Mouse (Mus musculus): ENCODE data around the gene Kpna6. TPM values are rescaled to one million over a fixed set of nuclear protein-coding genes. Genes with fewer than 3 reads are reported as not detected.
A peak's percentile ranks its signal among the peaks of the same experiment; 100 is the strongest.
"Not testable (repeated sequence)": the region's sequence is repeated elsewhere in the genome, so short reads cannot be mapped to it uniquely, and the experiment has no call there.

The Kpna6 gene
- polyA plus RNA-seq (2015; fragmentation: Nextera tagmentation; extraction: Ambion mirVana) = 6.0 and 6.8 TPM in 2 replicates

DNA sequence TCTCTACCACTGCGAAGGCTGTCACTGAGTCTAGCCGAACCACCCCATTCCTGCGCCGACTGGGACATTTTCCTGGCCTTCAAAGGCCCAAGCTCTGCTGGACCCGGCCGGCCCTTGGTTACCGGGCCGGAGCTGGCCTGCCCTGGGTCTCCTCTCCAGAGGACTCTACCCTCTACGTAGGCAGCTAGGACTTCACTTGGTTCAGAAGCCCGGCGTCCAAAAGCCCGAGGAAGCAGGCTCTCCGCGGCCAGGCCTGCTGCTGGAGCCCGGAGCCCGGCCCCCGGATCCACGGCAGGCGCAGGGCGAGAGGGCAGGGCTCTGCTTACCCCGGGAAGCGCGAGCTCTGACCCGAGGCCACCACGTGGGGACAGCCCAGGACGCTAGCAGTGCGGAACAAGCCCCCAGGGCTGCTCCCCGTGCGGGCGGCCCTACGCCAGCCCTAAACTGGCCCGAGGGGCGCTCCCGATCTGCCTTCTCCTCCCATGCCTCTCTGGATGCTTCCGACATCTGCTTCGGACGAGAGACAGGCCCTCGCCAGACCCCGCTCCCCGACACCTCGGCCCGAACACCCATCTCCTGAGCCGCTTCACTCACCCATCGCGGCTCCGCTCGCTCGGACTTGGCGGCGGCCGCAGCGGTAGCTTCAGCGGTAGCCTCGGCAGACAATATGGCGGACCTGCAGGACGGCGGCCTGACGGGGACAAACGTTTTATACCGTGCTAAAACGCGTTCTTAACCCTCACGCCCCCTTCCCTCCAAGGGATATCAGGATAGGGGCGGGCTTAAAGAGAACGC is at the start of gene Kpna6:
Gene Kpna6, minus strand, starts transcription at position 685 of the 795 bp plus-strand sequence.
- peaks cover 26% of the 10 kb centered on the region for H3K4me1 ChIP-seq (replicated peaks)
- H3K9ac ChIP-seq = peak within 1 kb of the TSS; percentile 96
- H3K27me3 ChIP-seq = no peaks in the 10 kb centered on the region
- peak within 1 kb of the TSS; percentile 92 for H3K27ac ChIP-seq (replicated peaks)
- peaks cover 20% of the 10 kb centered on the region; the same call in 1 of the 2 replicates for H3K36me3 ChIP-seq (replicated peaks)
- peak within 1 kb of the TSS; percentile 91 for H3K4me3 ChIP-seq (replicated peaks)
- no peaks in the 10 kb centered on the region for H3K9me3 ChIP-seq (replicated peaks)
- peak within 1 kb of the TSS; percentile 88 for H3K4me2 ChIP-seq
- WGBS (ENCODE audit: insufficient replicate concordance) = under 1% methylated on average over 65 of the region's 65 CpGs
- peak; percentile 79 for ATAC-seq (ENCODE audit: insufficient read depth)

DNA sequence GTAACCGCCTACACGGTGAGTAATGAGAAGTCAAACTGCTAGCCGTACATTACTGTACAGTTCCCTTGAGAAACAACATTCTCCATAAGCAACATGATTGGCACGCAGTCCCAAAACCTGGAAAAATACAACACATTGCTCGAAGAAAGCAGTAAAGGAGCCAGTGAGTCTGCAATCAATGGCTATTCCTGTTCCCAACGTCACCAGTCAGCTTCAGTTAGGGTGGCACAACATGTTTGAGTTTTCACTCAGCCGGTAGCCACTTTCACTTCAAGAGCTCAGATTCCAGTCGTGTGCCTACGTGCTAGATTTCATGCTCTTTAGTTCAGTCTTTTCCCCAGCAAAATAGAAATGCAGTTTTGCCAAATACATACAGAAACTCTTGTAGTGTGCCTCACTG is 43.7 kb upstream of the Kpna6 start:
- Histone ChIP-seq H3K9me3 (replicated peaks) (no peaks in the 10 kb centered on the region), H3K4me1 (replicated peaks) (no peaks in the 10 kb centered on the region), H3K4me3 (replicated peaks) (no peak overlapping the region), H3K27me3 (no peaks in the 10 kb centered on the region), H3K9ac (no peak overlapping the region), H3K36me3 (replicated peaks) (peaks cover 83% of the 10 kb centered on the region), H3K27ac (replicated peaks) (no peak overlapping the region), H3K4me2 (no peak overlapping the region)
- WGBS (ENCODE audit: insufficient replicate concordance) = 84% methylated on average over 9 of the region's 9 CpGs
- ATAC-seq (ENCODE audit: insufficient read depth) = no peak

DNA sequence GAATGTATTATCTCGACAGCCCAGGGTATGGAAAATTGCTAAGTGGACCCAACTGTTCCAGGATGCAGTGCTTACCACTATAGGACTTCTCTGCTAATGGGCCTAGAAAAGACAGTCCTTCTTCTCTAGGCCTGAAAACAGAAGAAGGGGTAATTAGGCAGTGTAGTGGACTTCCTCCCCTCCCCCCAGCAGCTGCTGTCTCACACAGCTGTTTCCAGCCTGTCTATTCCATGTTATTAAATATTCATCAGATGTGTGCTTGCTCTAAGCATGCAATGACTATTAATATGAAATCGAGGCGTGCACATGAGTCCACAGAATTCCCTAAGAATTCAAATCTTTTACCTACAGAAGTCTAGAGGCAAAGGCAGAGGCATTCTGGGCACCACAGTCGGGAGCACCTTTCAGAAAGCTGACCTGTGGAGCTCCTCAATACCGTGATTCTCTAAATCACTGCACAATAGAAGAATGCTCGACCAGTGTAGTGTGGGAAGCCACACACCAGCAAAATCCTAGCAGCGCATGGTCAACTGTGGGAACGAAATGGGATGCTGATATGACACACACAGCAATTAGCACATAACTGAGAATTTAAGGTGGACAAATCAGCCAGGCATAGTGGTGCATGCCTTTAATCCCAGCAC is 37.0 kb upstream of the Kpna6 start:
- Histone ChIP-seq H3K27ac (replicated peaks) (no peak overlapping the region), H3K4me1 (replicated peaks) (no peaks in the 10 kb centered on the region), H3K4me3 (replicated peaks) (no peak overlapping the region), H3K36me3 (replicated peaks) (peaks cover 90% of the 10 kb centered on the region), H3K9me3 (replicated peaks) (no peaks in the 10 kb centered on the region), H3K4me2 (no peak overlapping the region), H3K9ac (no peak overlapping the region), H3K27me3 (no peaks in the 10 kb centered on the region)
- no peak for ATAC-seq (ENCODE audit: insufficient read depth)
- 74% methylated on average over 8 of the region's 8 CpGs for WGBS (ENCODE audit: insufficient replicate concordance)

DNA sequence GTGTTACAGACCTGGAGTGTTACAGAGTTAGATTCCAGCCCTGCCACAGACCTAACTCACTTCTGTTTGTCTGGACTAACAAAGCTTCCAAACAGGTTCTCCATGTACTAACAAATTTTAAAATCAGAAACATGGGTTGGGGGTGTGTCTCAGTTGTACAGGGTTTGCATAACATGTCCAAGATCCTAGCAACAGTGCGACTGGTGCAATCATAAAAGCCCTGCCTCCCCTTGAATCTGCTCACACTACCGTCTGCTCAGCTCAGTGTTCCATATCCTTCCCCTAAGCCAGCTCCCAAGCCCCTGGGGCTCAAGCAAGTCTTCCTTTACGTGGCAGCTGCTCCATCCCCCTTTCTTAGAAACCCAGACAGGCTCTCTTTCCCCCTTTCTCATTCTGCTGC is 34.2 kb upstream of the Kpna6 start:
- Histone ChIP-seq H3K36me3 (replicated peaks) (peaks cover 90% of the 10 kb centered on the region), H3K4me1 (replicated peaks) (peaks cover 5% of the 10 kb centered on the region), H3K27ac (replicated peaks) (no peak overlapping the region), H3K4me2 (no peak overlapping the region), H3K9me3 (replicated peaks) (no peaks in the 10 kb centered on the region), H3K4me3 (replicated peaks) (no peak overlapping the region), H3K27me3 (no peaks in the 10 kb centered on the region), H3K9ac (no peak overlapping the region)
- ATAC-seq (ENCODE audit: insufficient read depth) = no peak
- WGBS (ENCODE audit: insufficient replicate concordance) = 77% methylated on average over 3 of the region's 3 CpGs

DNA sequence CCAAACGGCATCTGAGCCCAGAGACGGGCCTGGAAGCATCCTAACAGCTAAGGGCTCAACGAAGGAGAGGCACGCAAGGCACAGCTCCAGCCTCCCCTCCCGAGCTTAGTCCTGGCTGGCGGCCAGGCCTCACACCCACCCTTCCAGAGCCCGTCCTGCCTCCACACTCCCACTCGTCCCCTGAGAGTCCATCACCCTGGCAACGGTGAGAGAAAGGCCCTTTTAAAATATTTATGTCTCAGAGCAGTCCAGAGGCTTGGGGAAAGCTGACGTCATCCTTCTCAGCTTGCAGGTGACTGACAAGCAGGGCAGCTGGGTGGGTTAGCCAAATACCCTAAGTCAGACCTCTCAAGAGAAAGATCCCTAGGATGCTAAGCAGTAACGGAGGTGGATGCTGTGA is 29.9 kb upstream of the Kpna6 start:
- H3K4me1 ChIP-seq (replicated peaks) = peaks cover 9% of the 10 kb centered on the region
- H3K27me3 ChIP-seq = no peaks in the 10 kb centered on the region
- ATAC-seq (ENCODE audit: insufficient read depth) = no peak
- H3K4me2 ChIP-seq = no peak overlapping the region
- no peaks in the 10 kb centered on the region for H3K9me3 ChIP-seq (replicated peaks)
- peaks cover 49% of the 10 kb centered on the region for H3K36me3 ChIP-seq (replicated peaks)
- no peak overlapping the region for H3K4me3 ChIP-seq (replicated peaks)
- H3K9ac ChIP-seq = no peak overlapping the region
- H3K27ac ChIP-seq (replicated peaks) = no peak overlapping the region
- 65% methylated on average over 11 of the region's 11 CpGs for WGBS (ENCODE audit: insufficient replicate concordance)

DNA sequence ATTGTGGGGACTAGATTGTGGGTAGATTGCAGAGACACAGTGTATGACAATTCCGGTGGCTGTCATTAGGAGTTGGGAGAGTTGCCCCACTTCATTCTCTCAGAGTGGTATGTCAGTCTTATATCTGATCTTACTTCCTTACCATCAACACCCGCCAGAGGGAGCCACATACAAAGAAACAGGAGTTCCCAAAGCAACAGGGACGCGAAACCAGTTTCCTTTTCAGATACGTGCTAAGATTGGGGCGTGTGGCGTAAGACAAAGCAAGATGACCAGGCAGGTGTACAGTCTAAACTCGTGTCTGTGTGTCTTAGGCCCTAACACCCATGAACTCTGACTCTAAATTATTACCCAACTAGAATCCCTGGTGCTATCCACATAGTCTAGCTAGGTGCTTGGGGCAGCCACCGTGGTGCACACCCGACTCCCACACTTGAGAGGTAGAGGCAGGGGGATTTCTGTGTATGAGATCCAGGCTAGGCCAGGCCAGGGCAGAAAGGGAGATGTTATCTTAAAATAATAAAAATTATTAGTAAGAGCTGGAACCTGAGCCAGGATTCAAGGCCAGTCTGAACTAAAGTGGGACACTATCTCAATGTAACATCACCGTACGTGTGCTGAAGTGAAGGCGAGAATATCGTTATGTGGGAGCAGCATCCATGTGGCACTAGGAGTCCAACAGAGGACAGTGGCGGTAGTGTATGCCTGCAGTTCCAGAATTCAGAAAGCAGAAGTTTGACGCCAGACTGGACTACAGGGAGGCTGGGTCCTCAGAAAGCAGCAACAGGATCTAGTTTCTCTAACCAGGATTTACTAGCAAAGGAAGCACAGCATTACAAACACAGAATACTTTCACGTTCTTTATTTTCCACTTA is 29.2 kb upstream of the Kpna6 start:
- no peaks in the 10 kb centered on the region for H3K27me3 ChIP-seq
- no peak for ATAC-seq (ENCODE audit: insufficient read depth)
- H3K27ac ChIP-seq (replicated peaks) = no peak overlapping the region
- H3K4me3 ChIP-seq (replicated peaks) = peak overlapping the region; percentile 40
- no peaks in the 10 kb centered on the region for H3K9me3 ChIP-seq (replicated peaks)
- WGBS (ENCODE audit: insufficient replicate concordance) = 37% methylated on average over 17 of the region's 17 CpGs
- H3K9ac ChIP-seq = no peak overlapping the region
- peaks cover 46% of the 10 kb centered on the region for H3K36me3 ChIP-seq (replicated peaks)
- H3K4me2 ChIP-seq = peak overlapping the region; percentile 63
- H3K4me1 ChIP-seq (replicated peaks) = peaks cover 16% of the 10 kb centered on the region

DNA sequence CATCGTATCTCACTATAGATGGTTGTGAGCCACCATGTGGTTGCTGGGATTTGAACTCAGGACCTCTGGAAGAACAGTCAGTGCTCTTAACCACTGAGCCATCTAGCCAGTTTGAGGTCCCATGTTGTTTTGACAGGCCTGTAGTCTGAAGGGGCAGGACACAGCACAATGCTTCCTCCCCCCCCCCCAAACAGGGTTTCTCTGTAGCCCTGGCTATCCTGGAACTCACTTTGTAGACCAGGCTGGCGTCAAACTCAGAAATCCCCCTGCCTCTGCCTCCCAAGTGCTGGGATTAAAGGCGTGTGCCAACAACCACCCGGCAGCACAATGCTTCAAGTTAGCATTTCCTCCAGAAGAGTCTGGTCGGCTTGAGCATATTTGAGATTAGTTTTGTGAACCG is 28.1 kb upstream of the Kpna6 start:
- WGBS (ENCODE audit: insufficient replicate concordance) = 80% methylated on average over 6 of the region's 6 CpGs

DNA sequence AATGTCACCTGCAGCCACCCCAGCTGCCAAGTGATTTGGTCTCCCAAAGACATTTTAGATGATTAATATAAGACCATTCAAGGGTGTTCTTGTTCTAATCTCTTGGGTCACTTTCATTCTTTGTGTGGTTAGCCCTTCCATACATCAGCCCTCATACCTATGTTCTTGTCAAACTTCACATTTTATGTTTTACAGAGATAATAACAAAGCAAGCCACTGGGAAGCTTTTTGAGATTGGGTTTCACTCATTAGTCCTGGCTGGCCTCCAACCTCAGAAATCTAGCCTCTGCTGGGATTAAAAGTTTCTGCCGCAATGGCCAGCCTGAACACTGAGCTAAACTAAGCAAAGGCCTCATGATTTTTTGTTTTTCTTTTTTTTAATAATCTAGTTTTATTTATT is 27.6 kb upstream of the Kpna6 start:
- Histone ChIP-seq H3K9ac (no peak overlapping the region), H3K4me1 (replicated peaks) (peaks cover 27% of the 10 kb centered on the region), H3K4me2 (no peak overlapping the region), H3K36me3 (replicated peaks) (peaks cover 31% of the 10 kb centered on the region), H3K27me3 (no peaks in the 10 kb centered on the region), H3K9me3 (replicated peaks) (no peaks in the 10 kb centered on the region), H3K4me3 (replicated peaks) (no peak overlapping the region), H3K27ac (replicated peaks) (no peak overlapping the region)
- 78% methylated on average over 1 of the region's 1 CpGs for WGBS (ENCODE audit: insufficient replicate concordance)
- no peak for ATAC-seq (ENCODE audit: insufficient read depth)

More for the DNA sequence above, 28.1 kb upstream of the Kpna6 start:
- not testable (repeated sequence) for H3K27me3 ChIP-seq; H3K9me3 ChIP-seq (replicated peaks); H3K9ac ChIP-seq; H3K27ac ChIP-seq (replicated peaks); H3K4me2 ChIP-seq; H3K4me3 ChIP-seq (replicated peaks); ATAC-seq (ENCODE audit: insufficient read depth)
- H3K36me3 ChIP-seq (replicated peaks) = peaks cover 36% of the 10 kb centered on the region
- H3K4me1 ChIP-seq (replicated peaks) = peaks cover 23% of the 10 kb centered on the region

DNA sequence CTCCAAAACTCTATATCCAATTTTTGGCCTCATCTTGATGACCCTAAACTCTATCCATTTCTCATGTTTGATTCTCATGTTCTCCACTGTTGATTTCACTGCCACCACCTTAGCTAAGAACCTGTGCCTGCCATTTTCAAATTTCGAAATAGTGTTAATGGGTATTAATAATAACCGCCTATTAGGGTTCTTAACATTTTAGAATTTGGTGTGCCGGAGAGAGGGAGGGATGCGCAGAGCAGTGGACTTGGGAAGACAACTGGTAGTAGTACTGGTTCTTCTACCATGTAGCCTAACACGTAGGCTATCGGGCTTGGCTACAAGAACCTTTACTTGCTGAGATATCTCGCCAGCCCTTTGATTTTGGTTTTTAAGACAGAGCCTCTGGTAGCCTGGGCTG is 24.6 kb upstream of the Kpna6 start:
- H3K27me3 ChIP-seq = no peaks in the 10 kb centered on the region
- no peaks in the 10 kb centered on the region for H3K9me3 ChIP-seq (replicated peaks)
- ATAC-seq (ENCODE audit: insufficient read depth) = no peak
- peaks cover 14% of the 10 kb centered on the region for H3K36me3 ChIP-seq (replicated peaks)
- H3K4me1 ChIP-seq (replicated peaks) = peaks cover 26% of the 10 kb centered on the region
- peak overlapping the region; percentile 93 for H3K4me2 ChIP-seq
- no peak overlapping the region; the same call in 1 of the 2 replicates for H3K27ac ChIP-seq (replicated peaks)
- H3K4me3 ChIP-seq (replicated peaks) = peak overlapping the region; percentile 80
- peak overlapping the region; percentile 71 for H3K9ac ChIP-seq
- WGBS (ENCODE audit: insufficient replicate concordance) = 66% methylated on average over 7 of the region's 7 CpGs

DNA sequence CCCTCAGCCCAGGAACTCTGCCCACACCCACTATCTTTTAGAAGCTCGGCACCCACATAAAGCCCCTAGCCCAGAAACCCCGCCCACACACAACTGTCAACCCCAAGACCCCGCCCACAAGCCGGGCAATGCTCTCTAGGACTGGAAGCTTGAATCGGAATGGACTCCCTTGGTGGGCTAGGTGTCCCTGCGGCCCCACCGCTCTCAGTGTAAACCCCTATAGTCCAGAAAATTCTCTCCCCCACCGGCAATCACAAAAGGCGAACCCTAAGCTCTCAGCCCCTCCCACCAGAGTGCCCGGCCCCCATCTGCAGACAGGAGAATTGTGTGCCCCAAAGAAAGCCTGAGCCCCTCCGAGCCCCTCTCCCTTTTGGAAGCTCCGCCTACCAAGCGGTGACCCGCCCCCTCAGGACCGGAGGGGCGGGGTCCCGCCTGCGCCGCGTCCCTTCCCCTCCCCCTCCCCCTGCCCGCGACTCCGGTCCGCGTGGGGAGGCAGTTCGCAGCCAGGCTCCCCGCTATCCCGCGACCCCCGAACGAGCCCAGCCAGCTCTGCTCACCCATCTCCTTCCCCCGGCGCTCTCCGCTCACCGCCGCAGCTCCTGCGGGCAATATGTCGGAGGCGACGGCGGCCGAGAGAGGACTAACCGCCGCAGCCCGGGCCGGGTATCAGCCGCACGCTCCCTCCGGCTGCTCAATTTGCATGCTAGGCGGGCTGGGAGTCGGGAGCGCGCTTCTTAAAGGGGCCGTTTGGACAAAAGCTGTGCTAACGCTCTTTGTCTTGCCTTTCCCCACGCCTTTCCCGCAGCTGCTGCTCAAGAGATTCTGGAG is 23.8 kb upstream of the Kpna6 start, which contains the start of gene Tmem39b:
Gene Tmem39b, minus strand, starts transcription at position 681 of the 828 bp plus-strand sequence.
- Histone ChIP-seq H3K9me3 (replicated peaks) (no peaks in the 10 kb centered on the region), H3K27ac (replicated peaks) (peak within 1 kb of the TSS; percentile 77), H3K4me2 (peak within 1 kb of the TSS; percentile 93), H3K4me3 (replicated peaks) (peak within 1 kb of the TSS; percentile 80), H3K9ac (peak within 1 kb of the TSS; percentile 71), H3K4me1 (replicated peaks) (peaks cover 19% of the 10 kb centered on the region), H3K36me3 (replicated peaks) (peaks cover 16% of the 10 kb centered on the region), H3K27me3 (no peaks in the 10 kb centered on the region)
- WGBS (ENCODE audit: insufficient replicate concordance) = under 1% methylated on average over 57 of the region's 57 CpGs
- ATAC-seq (ENCODE audit: insufficient read depth) = peak; percentile 90

Measured in liver, embryonic 15.5 days (tissue).